Mouse (Mus musculus) intestine, embryonic 14.5 days (tissue): ENCODE data around the gene Dph2. TPM values are rescaled to one million over a fixed set of nuclear protein-coding genes. Genes with fewer than 3 reads are reported as not detected.

Experiments used
- ATAC-seq: fragments of 200-750 bp; cut with Nextera tagmentation; replicated peaks from 2 replicates; pipeline ENCODE4 v1.8.0; 2017; ENCODE audit warnings: low read depth, moderate number of reproducible peaks, moderate TSS enrichment, moderate library complexity; ENCODE audit not compliant: low FRiP score, low TSS enrichment
- DNase-seq: peaks from one replicate; pipeline ENCODE4 v3.0.0-alpha.2; 2018; ENCODE audit warnings: low spot score
- H3K27ac ChIP-seq: fragments of 300-500 bp; sonication (generic); 2 replicates; pipeline ENCODE4 v1.5.1; 2014; ENCODE audit warnings: low read depth, mild to moderate bottlenecking, control low read depth
- H3K27me3 ChIP-seq: fragments of 300-500 bp; sonication (generic); replicated peaks from 2 replicates; pipeline ENCODE4 v1.6.1; 2014; ENCODE audit warnings: low read length, control low read depth; ENCODE audit not compliant: control insufficient read depth, insufficient read depth
- H3K36me3 ChIP-seq: fragments of 300-500 bp; sonication (generic); 2 replicates; pipeline ENCODE4 v1.6.1; 2014; ENCODE audit warnings: low read length, control low read depth; ENCODE audit not compliant: control insufficient read depth, insufficient read depth
- H3K4me1 ChIP-seq: fragments of 300-500 bp; sonication (generic); replicated peaks from 2 replicates; pipeline ENCODE4 v1.6.1; 2014; ENCODE audit warnings: low read length, control low read depth, mixed read lengths; ENCODE audit not compliant: control insufficient read depth, insufficient read depth
- H3K4me2 ChIP-seq: fragments of 300-500 bp; sonication (generic); 2 replicates; pipeline ENCODE4 v1.6.1; 2014; ENCODE audit warnings: low read length
- H3K4me3 ChIP-seq: fragments of 300-500 bp; sonication (generic); 2 replicates; pipeline ENCODE4 v1.5.1; 2014; ENCODE audit warnings: low read depth, low read length, control low read depth, mixed read lengths
- H3K9ac ChIP-seq: fragments of 300-500 bp; sonication (generic); 2 replicates; pipeline ENCODE4 v1.6.1; 2014; ENCODE audit warnings: mild to moderate bottlenecking, low read length
- H3K9me3 ChIP-seq: fragments of 300-500 bp; sonication (generic); 2 replicates; pipeline ENCODE4 v1.6.1; 2016; ENCODE audit warnings: low read length, control low read depth; ENCODE audit not compliant: control insufficient read depth
- WGBS: fragments of 180-500 bp; shearing (Covaris S2); extraction: QIAGEN DNeasy Blood & Tissue Kit; methylation state at CpG from one replicate; pipeline ENCODE4 v1.1.7; 2014; 5-methylcytosine and 5-hydroxymethylcytosine counted together
- polyA plus RNA-seq: library from polyadenylated mRNA; unstranded; fragments of >200 nt; fragmentation: Nextera tagmentation; extraction: Ambion mirVana; gene quantifications from 2 replicates; pipeline ENCODE4 v1.2.1, GENCODE M21; 2014

Dph2 gene
- polyA plus RNA-seq, 1 experiment from 2014 or later: 20.0 TPM

GRCm38 (mm10) chr4:117878301-117878700 lies 13.5 kb downstream of the Dph2 start:
- WGBS: 78% methylated on average over 10 of the region's 10 CpGs
- H3K4me1 ChIP-seq: peaks cover 6% of the 10 kb centered on the region; the same call in 1 of the 2 replicates
- H3K4me3 ChIP-seq: no peak overlapping the region
- no peaks in the 10 kb centered on the region for H3K27me3 ChIP-seq
- no peak overlapping the region for H3K9ac ChIP-seq
- H3K27ac ChIP-seq: no peak overlapping the region
- no peak for DNase-seq
- no peaks in the 10 kb centered on the region for H3K9me3 ChIP-seq
- ATAC-seq: no peak
- peaks cover 72% of the 10 kb centered on the region for H3K36me3 ChIP-seq
- no peak overlapping the region for H3K4me2 ChIP-seq

DNA sequence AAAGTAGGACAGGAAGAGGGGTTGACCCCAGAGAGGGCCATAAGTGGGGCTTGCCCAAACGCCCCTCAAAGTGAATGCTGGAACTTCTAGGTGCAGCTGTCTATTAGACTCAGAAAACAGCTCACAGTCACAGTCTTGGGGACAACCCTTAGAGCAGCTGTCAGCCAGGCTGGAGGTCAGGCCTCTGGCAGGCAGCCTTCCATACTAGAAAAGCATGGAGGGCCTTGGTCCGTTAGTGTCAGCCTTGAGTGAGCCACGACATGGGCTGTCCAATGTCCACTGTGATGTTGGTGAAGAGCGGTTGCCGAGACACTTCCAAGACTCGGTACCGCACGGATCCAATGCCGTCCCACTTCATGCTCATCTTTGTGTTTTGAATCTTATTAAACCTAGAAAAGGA lies 18.2 kb downstream of the Dph2 start:
- 93% methylated on average over 9 of the region's 9 CpGs for WGBS
- Histone ChIP-seq H3K27ac (no peak overlapping the region), H3K9me3 (no peaks in the 10 kb centered on the region), H3K4me3 (no peak overlapping the region), H3K9ac (no peak overlapping the region), H3K4me2 (no peak overlapping the region), H3K27me3 (no peaks in the 10 kb centered on the region), H3K4me1 (peaks cover 8% of the 10 kb centered on the region), H3K36me3 (peaks cover 48% of the 10 kb centered on the region)
- ATAC-seq (no peak), DNase-seq (no peak)

DNA sequence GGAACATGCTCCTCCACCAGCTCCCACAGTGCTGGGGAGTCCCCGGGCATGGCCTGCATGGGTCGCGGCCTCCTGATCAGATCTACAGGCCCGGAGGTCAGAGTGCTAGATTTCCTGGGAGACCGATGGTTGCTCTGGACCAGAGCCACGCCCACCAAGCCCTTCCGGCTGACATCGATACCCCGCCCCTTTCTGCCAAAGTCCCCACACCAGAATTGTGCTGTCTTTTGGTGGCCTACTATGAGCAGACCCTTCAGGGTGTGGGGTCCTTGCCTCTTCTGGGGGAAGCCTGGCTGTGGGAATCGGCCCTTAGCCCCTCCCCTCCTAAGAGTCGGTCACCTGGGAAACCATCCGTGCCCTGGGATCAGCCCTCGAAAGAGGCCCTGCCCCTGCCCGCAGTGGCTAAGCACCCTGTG lies 19.4 kb downstream of the Dph2 start, which contains the start of gene Ccdc24:
Gene Ccdc24, minus strand, starts transcription at position 87 of the 416 bp plus-strand sequence.
- peak within 1 kb of the TSS; percentile 32 for H3K9ac ChIP-seq
- no peaks in the 10 kb centered on the region for H3K27me3 ChIP-seq
- peaks cover 8% of the 10 kb centered on the region for H3K4me1 ChIP-seq
- peak within 1 kb of the TSS; percentile 51 for H3K4me2 ChIP-seq
- no peaks in the 10 kb centered on the region for H3K9me3 ChIP-seq
- no peak within 1 kb of the TSS for H3K27ac ChIP-seq
- 6% methylated on average over 14 of the region's 14 CpGs for WGBS
- peaks cover 42% of the 10 kb centered on the region for H3K36me3 ChIP-seq
- DNase-seq (no peak), ATAC-seq (peak; percentile 36)
- H3K4me3 ChIP-seq: peak within 1 kb of the TSS; percentile 10

GRCm38 (mm10) chr4:117871787-117872186 lies 20.0 kb downstream of the Dph2 start:
- Histone ChIP-seq H3K27ac (no peak overlapping the region), H3K27me3 (no peaks in the 10 kb centered on the region), H3K9me3 (no peaks in the 10 kb centered on the region), H3K4me2 (no peak overlapping the region), H3K9ac (no peak overlapping the region), H3K4me3 (no peak overlapping the region), H3K4me1 (peaks cover 8% of the 10 kb centered on the region), H3K36me3 (peaks cover 35% of the 10 kb centered on the region)
- 60% methylated on average over 7 of the region's 7 CpGs for whole genome bisulfite sequencing
- DNase-seq: no peak
- ATAC-seq: peak; percentile 4; the same call in 1 of the 2 replicates

DNA sequence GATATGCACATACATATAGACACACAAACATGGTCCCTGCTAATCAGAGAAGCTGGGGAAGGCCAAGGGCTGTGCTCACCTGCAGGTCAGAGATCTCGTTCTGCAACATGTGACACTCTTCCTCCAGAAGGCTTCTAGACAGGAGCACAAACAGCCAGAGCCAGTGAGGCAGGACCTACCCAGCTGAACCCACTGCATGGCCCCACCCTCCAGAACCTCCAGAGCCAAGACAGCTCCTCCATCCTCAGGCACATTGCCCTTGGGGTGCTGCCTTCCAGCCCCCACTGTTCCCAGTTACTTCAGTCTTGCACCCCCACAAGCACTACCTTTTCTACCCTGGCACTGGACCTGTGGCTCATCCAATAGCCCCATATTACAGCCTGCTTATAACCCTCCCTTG lies 21.4 kb downstream of the Dph2 start:
- H3K9me3 ChIP-seq: no peaks in the 10 kb centered on the region
- DNase-seq (no peak), ATAC-seq (no peak)
- no peak overlapping the region for H3K4me3 ChIP-seq
- H3K4me1 ChIP-seq: peaks cover 13% of the 10 kb centered on the region
- peaks cover 22% of the 10 kb centered on the region for H3K36me3 ChIP-seq
- H3K27ac ChIP-seq: no peak overlapping the region
- no peaks in the 10 kb centered on the region for H3K27me3 ChIP-seq
- WGBS: 60% methylated on average over 1 of the region's 1 CpGs
- H3K9ac ChIP-seq: no peak overlapping the region
- H3K4me2 ChIP-seq: no peak overlapping the region

DNA sequence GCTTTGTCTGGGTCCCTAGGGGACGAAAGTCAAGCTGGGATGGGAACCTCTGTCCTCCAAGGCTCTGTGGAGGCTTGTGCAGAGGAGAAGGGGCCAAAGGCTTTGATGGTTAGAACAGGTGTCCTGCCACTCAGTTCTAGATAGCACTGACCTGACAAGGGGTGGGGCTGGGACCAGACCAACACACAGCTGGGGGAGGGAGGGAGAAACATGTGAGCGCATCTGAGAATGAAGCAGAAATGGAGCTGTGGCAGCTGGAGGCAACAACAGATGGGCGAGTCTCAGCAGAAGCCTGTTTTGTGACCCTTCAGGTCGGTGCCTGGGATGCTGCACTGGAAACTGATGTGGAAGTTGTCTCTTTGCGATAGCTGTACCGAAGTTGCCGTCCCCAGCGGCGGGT lies 22.5 kb downstream of the Dph2 start:
- 61% methylated on average over 9 of the region's 9 CpGs for WGBS

DNA sequence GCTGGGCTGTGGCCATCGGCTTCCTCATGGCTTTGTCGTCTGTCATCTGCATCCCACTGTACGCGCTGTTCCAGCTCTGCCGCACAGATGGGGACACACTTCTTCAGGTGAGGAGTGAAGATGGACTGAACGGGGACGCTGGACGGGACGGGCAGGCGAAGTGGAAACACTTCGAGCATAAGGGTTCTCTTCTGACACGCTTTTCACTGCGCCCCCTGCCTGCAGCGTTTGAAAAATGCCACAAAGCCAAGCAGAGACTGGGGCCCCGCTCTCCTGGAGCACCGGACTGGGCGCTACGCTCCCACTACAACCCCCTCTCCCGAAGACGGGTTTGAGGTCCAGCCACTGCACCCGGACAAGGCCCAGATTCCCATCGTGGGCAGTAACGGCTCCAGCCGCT lies 24.0 kb downstream of the Dph2 start:
- peak; percentile 87 for DNase-seq
- H3K4me1 ChIP-seq: peaks cover 12% of the 10 kb centered on the region
- no peak overlapping the region for H3K4me2 ChIP-seq
- no peaks in the 10 kb centered on the region for H3K27me3 ChIP-seq
- H3K9ac ChIP-seq: no peak overlapping the region
- WGBS: 21% methylated on average over 24 of the region's 24 CpGs
- peak; percentile 26; the same call in 1 of the 2 replicates for ATAC-seq
- no peak overlapping the region for H3K27ac ChIP-seq
- no peak overlapping the region for H3K4me3 ChIP-seq
- H3K36me3 ChIP-seq: peaks cover 10% of the 10 kb centered on the region
- H3K9me3 ChIP-seq: no peaks in the 10 kb centered on the region

More for the DNA sequence above, 22.5 kb downstream of the Dph2 start:
- ATAC-seq: no peak
- Histone ChIP-seq H3K36me3 (peaks cover 12% of the 10 kb centered on the region), H3K27me3 (no peaks in the 10 kb centered on the region), H3K9me3 (no peaks in the 10 kb centered on the region), H3K4me3 (no peak overlapping the region), H3K27ac (no peak overlapping the region), H3K4me1 (peaks cover 13% of the 10 kb centered on the region), H3K4me2 (no peak overlapping the region), H3K9ac (no peak overlapping the region)
- no peak for DNase-seq

- Histone ChIP-seq H3K4me2 (no peak overlapping the region), H3K27me3 (no peaks in the 10 kb centered on the region), H3K9ac (no peak overlapping the region), H3K4me1 (peaks cover 5% of the 10 kb centered on the region; the same call in 1 of the 2 replicates), H3K36me3 (peaks cover 10% of the 10 kb centered on the region), H3K4me3 (no peak overlapping the region), H3K9me3 (no peaks in the 10 kb centered on the region), H3K27ac (no peak overlapping the region)
- DNase-seq (no peak), ATAC-seq (no peak)
- 72% methylated on average over 6 of the region's 6 CpGs for WGBS
Observed at GRCm38 (mm10) chr4:117867000-117867399, 24.8 kb downstream of the Dph2 start.

DNA sequence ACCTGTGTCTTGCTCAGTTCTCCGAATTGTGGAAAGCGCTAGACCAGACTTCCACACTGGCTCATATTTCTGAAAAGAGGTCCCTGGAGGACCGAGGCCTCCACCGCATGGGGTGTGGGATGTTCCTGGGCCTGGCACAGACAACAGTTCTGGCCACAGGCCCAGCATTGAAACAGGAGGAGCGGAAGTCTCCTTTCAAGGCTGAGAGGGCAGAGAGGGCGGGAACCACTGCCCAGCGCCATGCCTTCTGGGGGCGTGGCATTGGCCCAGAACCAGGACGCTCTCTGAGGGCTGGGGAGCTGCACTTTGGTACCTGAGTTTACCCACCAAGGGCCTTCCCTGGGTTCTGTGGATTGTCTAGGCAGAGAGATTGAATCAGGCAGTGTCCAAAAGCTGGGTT lies 25.7 kb downstream of the Dph2 start:
- ATAC-seq: no peak
- Histone ChIP-seq H3K4me1 (peaks cover 5% of the 10 kb centered on the region; the same call in 1 of the 2 replicates), H3K9me3 (no peaks in the 10 kb centered on the region), H3K4me2 (no peak overlapping the region), H3K27ac (no peak overlapping the region), H3K27me3 (no peaks in the 10 kb centered on the region), H3K4me3 (no peak overlapping the region), H3K36me3 (peaks cover 10% of the 10 kb centered on the region), H3K9ac (no peak overlapping the region)
- DNase-seq: no peak
- 42% methylated on average over 9 of the region's 9 CpGs for WGBS
